Mouse (Mus musculus) liver, postnatal 0 days (tissue): Measurements from ENCODE around the gene Usp2. TPM values are rescaled to one million over a fixed set of nuclear protein-coding genes. Genes with fewer than 3 reads are reported as not detected.

Experiments used
- ATAC-seq: fragments of 200-750 bp; cut with Nextera tagmentation; 2 replicates; pipeline ENCODE4 v1.8.0; 2017; ENCODE audit warnings: mild to moderate bottlenecking, moderate library complexity
- DNase-seq: peaks from one replicate; pipeline ENCODE4 v3.0.0-alpha.2; 2016
- H3K27ac ChIP-seq: fragments of 300-500 bp; sonication (generic); 2 replicates; pipeline ENCODE4 v1.5.1; 2014; ENCODE audit warnings: antibody characterized with exemption, moderate library complexity, mild to moderate bottlenecking, low read depth
- H3K27me3 ChIP-seq: fragments of 300-500 bp; sonication (generic); 2 replicates; pipeline ENCODE4 v1.6.1; 2014; ENCODE audit warnings: low read length, control low read depth, mixed read lengths; ENCODE audit not compliant: insufficient read depth
- H3K36me3 ChIP-seq: fragments of 300-500 bp; sonication (generic); replicated peaks from 2 replicates; pipeline ENCODE4 v1.6.1; 2014; ENCODE audit warnings: mild to moderate bottlenecking, control low read depth, low read length, moderate library complexity, mixed read lengths; ENCODE audit not compliant: insufficient read depth
- H3K4me1 ChIP-seq: fragments of 300-500 bp; sonication (generic); 2 replicates; pipeline ENCODE4 v1.6.1; 2014; ENCODE audit warnings: antibody characterized with exemption, mild to moderate bottlenecking, control low read depth; ENCODE audit not compliant: insufficient read depth
- H3K4me2 ChIP-seq: fragments of 300-500 bp; sonication (generic); 2 replicates; pipeline ENCODE4 v1.6.1; 2014; ENCODE audit warnings: low read depth, mild to moderate bottlenecking, low read length, moderate library complexity, mixed read lengths
- H3K4me3 ChIP-seq: fragments of 300-500 bp; sonication (generic); 2 replicates; pipeline ENCODE4 v1.5.1; 2014; ENCODE audit warnings: low read depth, low read length
- H3K9ac ChIP-seq: fragments of 300-500 bp; sonication (generic); replicated peaks from 2 replicates; pipeline ENCODE4 v1.6.1; 2014; ENCODE audit warnings: mild to moderate bottlenecking, moderate library complexity
- H3K9me3 ChIP-seq: fragments of 300-500 bp; sonication (generic); 2 replicates; pipeline ENCODE4 v1.6.1; 2016; ENCODE audit warnings: mild to moderate bottlenecking, control low read depth, low read length, mixed read lengths
- CTCF ChIP-seq: sonication (generic); IDR thresholded peaks from 2 replicates; pipeline ENCODE4 v1.5.1; 2016; ENCODE audit warnings: antibody characterized with exemption, low read depth
- EP300 ChIP-seq: IDR thresholded peaks from 2 replicates; pipeline ENCODE4 v1.6.1; 2016; ENCODE audit warnings: antibody characterized with exemption, low read depth, mild to moderate bottlenecking
- WGBS: fragments of 180-500 bp; shearing (Covaris S2); extraction: QIAGEN DNeasy Blood & Tissue Kit; methylation state at CpG from one replicate; pipeline ENCODE4 v1.1.7; 2014; ENCODE audit not compliant: insufficient replicate concordance; 5-methylcytosine and 5-hydroxymethylcytosine counted together
- polyA plus RNA-seq: library from polyadenylated mRNA; unstranded; fragments of >200 nt; fragmentation: Nextera tagmentation; extraction: Ambion mirVana; gene quantifications from 2 replicates; pipeline ENCODE4 v1.2.1, GENCODE M21; 2015

Gene Usp2
- polyA plus RNA-seq, 1 experiment from 2014 or later: 2.9 TPM

GRCm38 (mm10) chr9:44041511-44042395, 25.1 kb upstream of the Usp2 start:
- TF ChIP-seq CTCF (no peak), EP300 (no peak)
- DNase-seq (no peak), ATAC-seq (no peak)
- no peak overlapping the region for H3K9ac ChIP-seq
- no peak overlapping the region for H3K4me2 ChIP-seq
- no peak overlapping the region for H3K27ac ChIP-seq
- H3K4me1 ChIP-seq: peaks cover 3% of the 10 kb centered on the region; the same call in 1 of the 2 replicates
- no peak overlapping the region for H3K4me3 ChIP-seq
- no peaks in the 10 kb centered on the region for H3K9me3 ChIP-seq
- 68% methylated on average over 7 of the region's 7 CpGs for WGBS
- no peaks in the 10 kb centered on the region for H3K36me3 ChIP-seq
- H3K27me3 ChIP-seq: peaks cover 40% of the 10 kb centered on the region

GRCm38 (mm10) chr9:44042396-44042680, 24.5 kb upstream of the Usp2 start:
- H3K27me3 ChIP-seq: peaks cover 40% of the 10 kb centered on the region
- no peak for TF ChIP-seq CTCF
- no peak for TF ChIP-seq EP300
- 84% methylated on average over 1 of the region's 1 CpGs for WGBS
- ATAC-seq: no peak
- no peak overlapping the region for H3K27ac ChIP-seq
- no peak for DNase-seq
- H3K9me3 ChIP-seq: no peaks in the 10 kb centered on the region
- H3K4me2 ChIP-seq: no peak overlapping the region
- peaks cover 3% of the 10 kb centered on the region; the same call in 1 of the 2 replicates for H3K4me1 ChIP-seq
- no peaks in the 10 kb centered on the region for H3K36me3 ChIP-seq
- H3K4me3 ChIP-seq: no peak overlapping the region
- no peak overlapping the region for H3K9ac ChIP-seq

GRCm38 (mm10) chr9:44042836-44043707, 23.7 kb upstream of the Usp2 start, which contains the start of gene Thy1:
Thy1 (plus strand) TSS chr9:44043384.
- 2% methylated on average over 29 of the region's 30 CpGs for WGBS
- TF ChIP-seq EP300: no peak
- no peak for TF ChIP-seq CTCF
- Histone ChIP-seq H3K4me2 (peak within 1 kb of the TSS; percentile 27; the same call in 1 of the 2 replicates), H3K9ac (no peak within 1 kb of the TSS), H3K27ac (no peak within 1 kb of the TSS), H3K36me3 (no peaks in the 10 kb centered on the region), H3K4me1 (peaks cover 3% of the 10 kb centered on the region; the same call in 1 of the 2 replicates), H3K9me3 (no peaks in the 10 kb centered on the region), H3K27me3 (peaks cover 40% of the 10 kb centered on the region), H3K4me3 (peak within 1 kb of the TSS; percentile 9; the same call in 1 of the 2 replicates)
- DNase-seq (no peak), ATAC-seq (no peak)

- no peak for DNase-seq
- 3% methylated on average over 22 of the region's 23 CpGs for WGBS
- Histone ChIP-seq H3K9ac (no peak overlapping the region), H3K36me3 (no peaks in the 10 kb centered on the region), H3K9me3 (no peaks in the 10 kb centered on the region), H3K4me1 (peaks cover 3% of the 10 kb centered on the region; the same call in 1 of the 2 replicates), H3K27ac (no peak overlapping the region), H3K27me3 (peaks cover 40% of the 10 kb centered on the region), H3K4me3 (peak overlapping the region; percentile 9; the same call in 1 of the 2 replicates), H3K4me2 (peak overlapping the region; percentile 27; the same call in 1 of the 2 replicates)
- TF ChIP-seq EP300 (no peak), CTCF (no peak)
- no peak for ATAC-seq
Measured at GRCm38 (mm10) chr9:44043708-44044425, 23.0 kb upstream of the Usp2 start.

- Histone ChIP-seq H3K9ac (no peak overlapping the region), H3K4me1 (peaks cover 3% of the 10 kb centered on the region; the same call in 1 of the 2 replicates), H3K4me2 (no peak overlapping the region), H3K36me3 (no peaks in the 10 kb centered on the region), H3K4me3 (no peak overlapping the region), H3K9me3 (no peaks in the 10 kb centered on the region), H3K27ac (no peak overlapping the region), H3K27me3 (peaks cover 40% of the 10 kb centered on the region)
- DNase-seq (no peak), ATAC-seq (no peak)
- TF ChIP-seq EP300: no peak
- TF ChIP-seq CTCF: no peak
- WGBS: 46% methylated on average over 14 of the region's 14 CpGs
Measured at GRCm38 (mm10) chr9:44044426-44045157, 22.2 kb upstream of the Usp2 start.
